Mouse (Mus musculus) liver, embryonic 14.5 days (tissue): ENCODE measurements around the gene Prlr.

Source experiments
- CTCF ChIP-seq: IDR thresholded peaks from 2 replicates; pipeline ENCODE4 v1.5.1; 2016; ENCODE audit warnings: antibody characterized with exemption, low read depth, control low read depth
- EP300 ChIP-seq: IDR thresholded peaks from 2 replicates; pipeline ENCODE4 v1.6.1; 2016; ENCODE audit warnings: antibody characterized with exemption, low read depth

DNA sequence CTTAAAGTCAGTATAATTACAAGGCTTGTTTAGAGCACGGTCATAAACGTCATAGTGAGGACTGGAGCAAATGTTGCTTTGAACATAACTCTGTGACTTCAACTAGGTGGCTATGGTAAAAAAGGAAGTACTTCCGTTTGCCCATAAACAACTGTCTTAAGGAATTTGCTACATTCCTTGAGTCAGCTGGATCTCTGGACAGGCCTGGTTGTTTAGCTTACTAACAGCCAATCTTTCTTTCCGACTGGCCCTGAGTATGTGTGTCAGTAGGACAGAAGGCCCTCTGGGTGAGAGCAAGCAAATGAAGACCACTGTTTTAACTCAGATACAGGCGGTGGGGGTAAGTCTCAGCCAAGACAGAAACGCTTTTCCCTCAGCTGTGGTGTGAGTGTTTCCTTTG is 73.7 kb downstream of the Prlr start:
- TF ChIP-seq CTCF (no peak), EP300 (no peak)
